Mouse (Mus musculus): Measurements from ENCODE around the gene Pmpcb. TPM values are rescaled to one million over a fixed set of nuclear protein-coding genes. Genes with fewer than 3 reads are reported as not detected.

The Pmpcb gene
- polyA plus RNA-seq, 1 experiment: 141 TPM

DNA sequence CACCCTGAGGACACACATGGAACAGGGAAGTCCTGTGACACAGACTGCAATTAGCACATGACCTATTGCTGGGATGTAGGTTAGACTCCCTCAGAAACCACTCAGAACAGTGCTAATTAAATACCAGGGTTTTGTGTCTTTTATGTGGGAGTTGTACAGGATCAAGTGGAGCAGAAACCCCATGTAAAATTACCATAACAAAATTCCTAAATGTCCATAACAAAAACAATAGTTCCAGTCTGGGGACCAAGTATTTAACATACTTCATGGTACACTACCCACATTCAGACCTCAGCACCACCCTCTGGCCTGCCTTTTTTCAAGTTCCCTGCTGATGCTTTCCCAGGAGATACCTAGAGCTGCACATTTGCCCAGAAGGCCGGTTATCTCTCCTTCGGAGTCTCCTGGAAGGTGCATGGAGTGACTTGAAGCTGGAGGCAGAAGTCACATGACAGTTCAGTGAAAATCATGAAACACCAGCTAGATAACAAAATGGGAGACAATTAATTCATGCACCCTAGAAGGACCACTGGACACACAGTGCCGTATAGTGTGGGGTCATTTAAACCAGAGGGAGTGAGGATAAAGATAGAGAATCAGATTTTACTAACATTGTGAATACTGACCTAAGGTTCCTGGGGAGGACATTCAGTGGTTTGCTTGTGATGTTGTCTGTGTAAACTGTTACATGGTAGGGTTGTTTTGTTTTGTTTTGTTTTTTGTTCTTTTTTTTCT, 4.6 kb upstream of the Pmpcb start:
- TF ChIP-seq CTCF (conservative IDR thresholded peaks at IDR 0.05; ENCODE audit: insufficient read depth, insufficient read length, low read depth, low read length) (no peak), POLR2A (IDR thresholded peaks at IDR 0.05; ENCODE audit: low read depth, low read length) (no peak)
- WGBS: 77% methylated on average over 3 of the region's 3 CpGs
- Histone ChIP-seq H3K4me3 (ENCODE audit: insufficient read depth, low read depth, low read length) (no peak overlapping the region), H3K27me3 (replicated peaks; ENCODE audit: control insufficient read depth, insufficient read depth, low read length) (no peaks in the 10 kb centered on the region), H3K4me1 (ENCODE audit: control insufficient read depth, insufficient read depth, low read length) (no peaks in the 10 kb centered on the region), H3K36me3 (ENCODE audit: control insufficient read depth, insufficient read depth, low read length) (no peaks in the 10 kb centered on the region), H3K27ac (ENCODE audit: insufficient read depth, low read depth, low read length) (no peak overlapping the region)
- DNase-seq: no peak

DNA sequence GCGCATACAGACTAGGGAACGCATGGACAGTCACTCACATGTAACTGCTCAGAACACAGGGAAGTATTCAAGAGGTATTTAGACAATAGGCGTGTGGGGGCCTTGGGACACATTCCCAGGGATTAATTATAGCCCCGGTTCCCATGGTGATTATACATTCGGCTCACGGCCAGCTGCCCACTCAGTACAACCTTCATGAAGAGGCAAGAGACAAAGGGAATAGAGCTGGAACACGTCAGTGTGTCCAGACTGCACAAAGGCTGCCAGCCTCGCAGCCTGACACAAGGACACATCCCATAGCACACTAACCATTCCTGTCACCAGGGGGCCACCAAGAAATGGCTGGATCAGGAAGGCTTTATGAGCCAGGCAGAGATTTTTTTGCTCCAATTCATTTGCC, 4.0 kb upstream of the Pmpcb start:
- H3K27ac ChIP-seq (ENCODE audit: insufficient read depth, low read depth, low read length): no peak overlapping the region

DNA sequence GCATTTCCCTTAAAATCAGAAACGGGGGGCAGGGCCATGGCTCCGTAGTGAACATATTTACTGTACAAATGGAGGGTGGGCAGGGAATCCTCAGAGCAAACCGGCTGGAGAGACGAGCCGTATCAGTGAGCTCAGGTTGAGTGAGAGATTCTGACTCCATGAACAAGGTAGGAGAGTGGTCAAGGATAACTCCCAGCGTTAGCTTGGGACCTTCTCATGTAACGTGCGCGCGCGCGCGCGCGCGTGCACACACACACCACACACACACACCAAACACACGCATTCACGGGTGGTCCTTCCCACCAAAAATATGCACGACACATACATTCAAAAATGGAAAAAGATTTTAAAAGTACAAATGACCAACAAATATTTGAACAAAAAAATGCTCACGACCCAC, 1.8 kb upstream of the Pmpcb start:
- TF ChIP-seq POLR2A (IDR thresholded peaks at IDR 0.05; ENCODE audit: low read depth, low read length) (no peak), CTCF (conservative IDR thresholded peaks at IDR 0.05; ENCODE audit: insufficient read depth, insufficient read length, low read depth, low read length) (no peak)
- WGBS: 75% methylated on average over 20 of the region's 20 CpGs
- DNase-seq: no peak
- peaks cover 12% of the 10 kb centered on the region; the same call in 1 of the 2 replicates for H3K4me1 ChIP-seq (ENCODE audit: control insufficient read depth, insufficient read depth, low read length)
- peak overlapping the region; percentile 19; the same call in 1 of the 2 replicates for H3K4me3 ChIP-seq (ENCODE audit: insufficient read depth, low read depth, low read length)
- H3K27me3 ChIP-seq (replicated peaks; ENCODE audit: control insufficient read depth, insufficient read depth, low read length): no peaks in the 10 kb centered on the region
- no peak overlapping the region for H3K27ac ChIP-seq (ENCODE audit: insufficient read depth, low read depth, low read length)
- H3K36me3 ChIP-seq (ENCODE audit: control insufficient read depth, insufficient read depth, low read length): no peaks in the 10 kb centered on the region

More for the DNA sequence above, 4.0 kb upstream of the Pmpcb start:
- Histone ChIP-seq H3K4me3 (ENCODE audit: insufficient read depth, low read depth, low read length) (no peak overlapping the region), H3K36me3 (ENCODE audit: control insufficient read depth, insufficient read depth, low read length) (no peaks in the 10 kb centered on the region), H3K4me1 (ENCODE audit: control insufficient read depth, insufficient read depth, low read length) (peaks cover 5% of the 10 kb centered on the region; the same call in 1 of the 2 replicates), H3K27me3 (replicated peaks; ENCODE audit: control insufficient read depth, insufficient read depth, low read length) (no peaks in the 10 kb centered on the region)
- 15% methylated on average over 8 of the region's 8 CpGs for WGBS
- peak; percentile 56 for DNase-seq
- no peak for TF ChIP-seq POLR2A (IDR thresholded peaks at IDR 0.05; ENCODE audit: low read depth, low read length)
- TF ChIP-seq CTCF (conservative IDR thresholded peaks at IDR 0.05; ENCODE audit: insufficient read depth, insufficient read length, low read depth, low read length): peak; percentile 51; the same call in 1 of the 2 replicates

DNA sequence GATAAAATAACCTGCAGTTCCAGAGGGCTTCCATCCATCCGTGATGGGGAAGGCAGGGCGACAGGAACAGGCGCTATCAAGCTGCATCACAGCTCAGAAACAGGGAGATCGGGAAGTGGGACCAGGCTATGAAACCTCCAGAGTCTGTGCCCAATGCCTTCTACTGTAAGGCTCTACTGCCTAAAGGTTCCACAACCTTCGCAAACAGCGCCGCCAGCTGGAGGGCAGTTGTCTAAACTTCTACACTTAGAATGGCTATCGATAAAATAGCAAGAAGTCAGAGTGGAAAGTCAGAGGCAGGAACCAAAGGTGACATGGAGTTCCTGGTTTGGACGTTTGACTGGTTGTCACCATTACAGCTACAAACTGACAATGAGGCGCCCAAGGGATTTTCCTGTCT, 1.4 kb upstream of the Pmpcb start:
- peak overlapping the region; percentile 52 for H3K4me3 ChIP-seq (ENCODE audit: insufficient read depth, low read depth, low read length)
- TF ChIP-seq CTCF (conservative IDR thresholded peaks at IDR 0.05; ENCODE audit: insufficient read depth, insufficient read length, low read depth, low read length): peak; percentile 90
- no peak for TF ChIP-seq POLR2A (IDR thresholded peaks at IDR 0.05; ENCODE audit: low read depth, low read length)
- no peak overlapping the region for H3K27ac ChIP-seq (ENCODE audit: insufficient read depth, low read depth, low read length)
- H3K4me1 ChIP-seq (ENCODE audit: control insufficient read depth, insufficient read depth, low read length): peaks cover 12% of the 10 kb centered on the region; the same call in 1 of the 2 replicates
- DNase-seq: peak; percentile 84
- H3K27me3 ChIP-seq (replicated peaks; ENCODE audit: control insufficient read depth, insufficient read depth, low read length): no peaks in the 10 kb centered on the region
- WGBS: 32% methylated on average over 10 of the region's 10 CpGs
- H3K36me3 ChIP-seq (ENCODE audit: control insufficient read depth, insufficient read depth, low read length): peaks cover 3% of the 10 kb centered on the region; the same call in 1 of the 2 replicates

DNA sequence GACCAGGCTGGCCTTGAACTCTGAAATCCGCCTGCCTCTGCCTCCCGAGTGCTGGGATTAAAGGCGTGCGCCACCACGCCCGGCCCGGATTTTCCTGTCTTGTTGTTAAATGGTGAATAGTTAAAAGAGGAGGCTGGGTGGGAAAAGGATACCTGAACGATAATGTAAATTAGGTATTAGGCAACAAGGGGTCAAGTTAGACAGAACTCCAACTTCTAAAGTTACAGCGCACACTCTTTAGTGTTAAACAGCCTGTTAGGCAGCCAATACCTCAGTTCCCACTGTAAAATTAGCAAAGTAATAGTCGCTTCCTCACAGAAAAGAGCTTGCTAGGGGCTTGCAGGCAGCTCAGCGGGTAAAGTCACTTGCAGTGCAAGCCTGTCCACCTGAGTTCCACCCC, 895 bp upstream of the Pmpcb start:
- Histone ChIP-seq H3K36me3 (ENCODE audit: control insufficient read depth, insufficient read depth, low read length) (peaks cover 3% of the 10 kb centered on the region; the same call in 1 of the 2 replicates), H3K27ac (ENCODE audit: insufficient read depth, low read depth, low read length) (no peak overlapping the region), H3K4me3 (ENCODE audit: insufficient read depth, low read depth, low read length) (no peak overlapping the region), H3K4me1 (ENCODE audit: control insufficient read depth, insufficient read depth, low read length) (peaks cover 12% of the 10 kb centered on the region; the same call in 1 of the 2 replicates), H3K27me3 (replicated peaks; ENCODE audit: control insufficient read depth, insufficient read depth, low read length) (no peaks in the 10 kb centered on the region)
- DNase-seq: no peak
- TF ChIP-seq POLR2A (IDR thresholded peaks at IDR 0.05; ENCODE audit: low read depth, low read length) (no peak), CTCF (conservative IDR thresholded peaks at IDR 0.05; ENCODE audit: insufficient read depth, insufficient read length, low read depth, low read length) (no peak)
- 81% methylated on average over 11 of the region's 11 CpGs for WGBS

DNA sequence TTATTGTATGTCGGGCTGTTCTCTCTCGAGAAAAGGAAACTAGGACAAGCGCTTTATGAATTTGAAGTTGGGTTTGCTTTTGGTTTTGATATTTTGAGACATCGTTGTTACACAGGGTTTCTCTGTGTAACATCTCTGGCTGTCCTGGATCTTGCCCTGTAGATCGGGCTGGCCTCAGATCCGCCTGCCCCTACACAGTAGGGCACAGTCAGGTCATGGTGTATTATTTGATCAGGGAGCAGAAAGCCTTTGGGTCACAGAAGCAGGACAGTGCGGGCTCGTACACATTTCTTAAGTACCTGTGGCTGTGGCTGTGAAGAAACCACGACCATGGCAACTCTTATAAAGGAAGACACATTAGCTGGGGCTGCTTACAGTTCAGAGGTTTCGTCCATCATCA, 679 bp downstream of the Pmpcb start:
- DNase-seq: peak; percentile 20
- Histone ChIP-seq H3K4me3 (ENCODE audit: insufficient read depth, low read depth, low read length) (peak overlapping the region; percentile 86), H3K36me3 (ENCODE audit: control insufficient read depth, insufficient read depth, low read length) (peaks cover 3% of the 10 kb centered on the region), H3K27me3 (replicated peaks; ENCODE audit: control insufficient read depth, insufficient read depth, low read length) (no peaks in the 10 kb centered on the region), H3K27ac (ENCODE audit: insufficient read depth, low read depth, low read length) (no peak overlapping the region), H3K4me1 (ENCODE audit: control insufficient read depth, insufficient read depth, low read length) (peaks cover 12% of the 10 kb centered on the region; the same call in 1 of the 2 replicates)
- WGBS: 8% methylated on average over 10 of the region's 10 CpGs
- TF ChIP-seq CTCF (conservative IDR thresholded peaks at IDR 0.05; ENCODE audit: insufficient read depth, insufficient read length, low read depth, low read length) (no peak), POLR2A (IDR thresholded peaks at IDR 0.05; ENCODE audit: low read depth, low read length) (no peak)

DNA sequence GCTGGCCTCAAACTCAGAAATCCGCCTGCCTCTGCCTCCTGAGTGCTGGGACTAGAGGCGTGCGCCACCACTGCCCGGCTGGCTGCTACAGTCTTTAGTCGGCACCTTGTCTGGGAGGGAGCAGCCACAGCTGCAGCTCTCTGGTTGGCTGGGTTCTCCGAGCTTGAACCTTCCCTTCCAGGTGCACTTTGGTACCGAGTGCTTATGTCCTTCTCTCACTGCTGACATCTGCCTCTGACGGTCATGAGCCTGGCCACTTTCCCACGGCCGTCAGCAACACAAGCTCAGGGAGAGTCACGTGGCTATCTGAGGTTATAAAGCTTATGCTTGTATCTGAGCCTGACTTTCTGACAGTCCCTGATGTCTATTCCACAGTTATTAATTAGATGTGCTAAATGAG, 2.2 kb downstream of the Pmpcb start:
- DNase-seq: peak; percentile 91
- TF ChIP-seq POLR2A (IDR thresholded peaks at IDR 0.05; ENCODE audit: low read depth, low read length): no peak
- no peak for TF ChIP-seq CTCF (conservative IDR thresholded peaks at IDR 0.05; ENCODE audit: insufficient read depth, insufficient read length, low read depth, low read length)
- no peak overlapping the region for H3K27ac ChIP-seq (ENCODE audit: insufficient read depth, low read depth, low read length)
- H3K4me1 ChIP-seq (ENCODE audit: control insufficient read depth, insufficient read depth, low read length): peaks cover 12% of the 10 kb centered on the region; the same call in 1 of the 2 replicates
- peaks cover 7% of the 10 kb centered on the region for H3K36me3 ChIP-seq (ENCODE audit: control insufficient read depth, insufficient read depth, low read length)
- no peaks in the 10 kb centered on the region for H3K27me3 ChIP-seq (replicated peaks; ENCODE audit: control insufficient read depth, insufficient read depth, low read length)
- H3K4me3 ChIP-seq (ENCODE audit: insufficient read depth, low read depth, low read length): no peak overlapping the region
- WGBS: 49% methylated on average over 11 of the region's 11 CpGs
